Mouse (Mus musculus): Measurements from ENCODE around the gene Dhx15. TPM values are rescaled to one million over a fixed set of nuclear protein-coding genes. Genes with fewer than 3 reads are reported as not detected.
"Not testable (repeated sequence)": the region's sequence is repeated elsewhere in the genome, so short reads cannot be mapped to it uniquely, and the experiment has no call there.

Gene Dhx15
- 10 to 100 TPM; 93.2 to 97.3 TPM for total RNA-seq (2021)

GRCm38 (mm10) chr5:52190371-52191179, at the start of gene Dhx15:
TSS of gene Dhx15 (minus strand) at chr5:52190514.
- peak; percentile 93 for DNase-seq

GRCm38 (mm10) chr5:52238877-52239276, 48.6 kb upstream of the Dhx15 start:
- no peak for DNase-seq

GRCm38 (mm10) chr5:52237956-52238735, 47.8 kb upstream of the Dhx15 start:
- DNase-seq = no peak

DNA sequence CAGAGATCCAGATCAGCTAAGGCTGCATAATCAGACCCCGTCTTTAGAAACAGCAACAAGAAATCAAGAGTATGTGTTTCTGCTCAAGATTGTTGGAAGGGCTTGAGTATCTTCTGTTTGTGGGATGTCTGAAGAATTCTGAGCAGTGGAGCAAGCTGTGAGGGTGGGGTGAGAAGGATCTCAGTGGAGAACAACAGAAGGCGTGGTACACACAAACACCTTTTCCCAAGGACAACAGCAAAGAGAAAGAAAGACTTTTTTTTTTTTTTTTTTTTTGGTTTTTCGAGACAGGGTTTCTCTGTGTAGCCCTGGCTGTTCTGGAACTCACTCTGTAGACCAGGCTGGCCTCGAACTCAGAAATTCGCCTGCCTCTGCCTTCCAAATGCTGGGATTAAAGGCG, 46.3 kb upstream of the Dhx15 start:
- DNase-seq = not testable (repeated sequence)

DNA sequence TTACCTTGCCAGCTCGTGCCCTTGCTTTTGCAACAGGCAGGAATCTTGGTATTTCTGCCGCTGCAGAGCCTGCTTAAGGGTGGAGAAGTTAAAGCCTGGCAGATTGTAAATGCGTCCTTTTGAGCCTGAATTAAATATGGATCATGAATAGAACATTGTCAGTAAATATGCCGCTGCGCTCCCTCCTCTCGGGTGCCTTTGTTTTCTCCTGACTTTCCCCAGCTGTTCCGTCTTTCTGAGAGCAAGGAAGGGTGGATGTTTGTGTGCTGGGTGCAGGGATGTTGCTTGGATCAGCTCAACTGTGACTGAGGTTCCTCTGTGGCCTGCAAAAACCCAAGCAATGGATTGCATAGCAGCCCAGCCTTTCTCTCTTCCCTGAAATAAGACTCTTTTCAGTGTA, 44.3 kb upstream of the Dhx15 start:
- DNase-seq = no peak

DNA sequence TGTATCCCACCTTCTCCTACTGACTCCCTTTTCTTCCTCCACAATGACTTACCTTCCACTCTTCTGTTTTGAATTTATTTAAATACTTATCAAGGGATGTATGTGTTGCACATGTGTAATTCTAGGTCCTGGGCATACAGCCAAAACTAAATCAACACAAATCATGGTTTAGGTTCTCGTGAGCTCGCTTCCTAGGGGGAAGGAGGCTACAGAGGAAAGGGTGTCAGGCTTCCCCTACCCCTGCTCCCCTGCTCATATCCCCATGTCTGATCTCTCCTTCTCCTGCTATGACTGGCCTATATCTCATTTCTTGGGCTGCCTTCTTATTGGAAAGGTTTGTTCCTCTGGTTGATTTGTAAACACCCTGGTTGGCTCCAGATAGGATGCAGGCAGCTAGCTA, 43.6 kb upstream of the Dhx15 start:
- DNase-seq = no peak

- no peak for DNase-seq
Observed at GRCm38 (mm10) chr5:52232611-52233010, 42.3 kb upstream of the Dhx15 start.

DNA sequence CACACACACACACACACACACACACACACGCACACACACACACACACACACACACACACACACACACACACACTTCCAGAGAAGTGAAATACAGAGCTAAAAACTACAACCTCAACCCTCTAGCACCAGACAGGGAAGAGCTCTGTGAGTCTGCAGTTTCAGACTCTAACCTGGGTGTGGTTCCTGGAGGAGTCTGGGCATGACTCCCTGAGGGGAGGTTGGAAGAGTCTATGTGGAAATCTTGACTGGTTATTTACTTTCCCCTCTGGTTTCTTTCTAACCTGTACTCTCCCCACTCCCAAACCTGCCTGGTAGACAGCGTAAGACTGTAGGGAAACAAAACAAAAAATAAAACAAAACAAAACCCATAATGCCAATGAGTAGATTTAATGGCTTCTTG, 41.9 kb upstream of the Dhx15 start:
- no peak for DNase-seq

GRCm38 (mm10) chr5:52230466-52230865, 40.2 kb upstream of the Dhx15 start:
- no peak for DNase-seq

DNA sequence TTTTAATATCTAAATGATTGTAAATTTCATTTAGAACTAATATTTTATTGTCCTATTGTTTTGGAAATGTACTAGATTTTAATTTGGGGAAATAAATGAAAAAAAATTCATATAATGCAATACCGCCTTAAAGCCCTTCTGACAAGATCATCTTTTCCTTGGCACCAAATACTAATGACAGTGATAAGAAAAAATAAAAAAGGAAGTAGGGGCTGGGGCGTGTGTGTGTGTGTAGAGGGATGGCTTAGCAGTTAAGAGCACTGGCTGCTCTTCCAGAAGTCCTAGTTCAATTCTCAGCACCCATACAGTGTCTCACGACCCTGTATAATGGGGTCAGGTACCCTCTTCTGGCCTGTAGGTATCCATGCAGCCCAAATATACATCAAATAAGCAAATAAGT, 36.4 kb upstream of the Dhx15 start:
- DNase-seq = no peak

DNA sequence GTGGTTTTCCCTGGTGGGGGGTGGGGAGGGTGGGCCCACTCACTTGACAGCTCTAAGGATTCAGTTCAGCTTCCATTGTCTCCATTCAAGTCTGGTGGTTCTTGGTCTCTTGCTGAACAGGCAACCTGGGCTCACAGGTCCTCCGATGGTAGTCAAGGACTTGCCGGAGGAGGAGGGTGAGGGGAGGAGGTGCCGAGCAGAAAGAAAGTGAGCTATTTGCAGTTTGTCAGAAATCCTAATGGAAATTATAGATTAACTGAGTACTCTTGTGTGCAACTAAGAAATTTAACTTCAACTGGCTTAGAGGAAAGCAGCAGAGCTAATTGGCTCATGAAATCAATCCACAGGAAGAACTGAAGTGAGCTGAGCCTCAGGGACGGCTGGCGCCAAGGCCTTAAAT, 31.3 kb upstream of the Dhx15 start:
- DNase-seq = no peak

- peak; percentile 23 for DNase-seq
Observed at GRCm38 (mm10) chr5:52220013-52220804, 29.9 kb upstream of the Dhx15 start.

DNA sequence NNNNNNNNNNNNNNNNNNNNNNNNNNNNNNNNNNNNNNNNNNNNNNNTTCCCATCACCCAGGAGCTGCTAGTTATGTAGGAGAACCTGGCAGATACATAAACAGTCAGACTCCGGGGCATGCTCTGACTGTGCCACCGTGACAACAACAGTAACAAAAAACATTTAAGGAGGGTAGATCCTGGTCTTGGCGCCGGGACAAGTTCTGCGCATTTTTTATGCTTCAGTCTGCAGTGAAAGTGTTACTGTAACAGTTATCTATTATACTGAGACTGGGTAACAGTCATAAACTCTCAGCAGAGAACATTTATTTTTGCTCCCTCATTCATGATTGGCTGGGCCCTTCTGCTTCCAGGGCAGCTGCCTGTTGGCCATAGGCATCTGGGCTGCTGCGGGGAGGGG, 27.9 kb upstream of the Dhx15 start:
- no peak for DNase-seq

DNA sequence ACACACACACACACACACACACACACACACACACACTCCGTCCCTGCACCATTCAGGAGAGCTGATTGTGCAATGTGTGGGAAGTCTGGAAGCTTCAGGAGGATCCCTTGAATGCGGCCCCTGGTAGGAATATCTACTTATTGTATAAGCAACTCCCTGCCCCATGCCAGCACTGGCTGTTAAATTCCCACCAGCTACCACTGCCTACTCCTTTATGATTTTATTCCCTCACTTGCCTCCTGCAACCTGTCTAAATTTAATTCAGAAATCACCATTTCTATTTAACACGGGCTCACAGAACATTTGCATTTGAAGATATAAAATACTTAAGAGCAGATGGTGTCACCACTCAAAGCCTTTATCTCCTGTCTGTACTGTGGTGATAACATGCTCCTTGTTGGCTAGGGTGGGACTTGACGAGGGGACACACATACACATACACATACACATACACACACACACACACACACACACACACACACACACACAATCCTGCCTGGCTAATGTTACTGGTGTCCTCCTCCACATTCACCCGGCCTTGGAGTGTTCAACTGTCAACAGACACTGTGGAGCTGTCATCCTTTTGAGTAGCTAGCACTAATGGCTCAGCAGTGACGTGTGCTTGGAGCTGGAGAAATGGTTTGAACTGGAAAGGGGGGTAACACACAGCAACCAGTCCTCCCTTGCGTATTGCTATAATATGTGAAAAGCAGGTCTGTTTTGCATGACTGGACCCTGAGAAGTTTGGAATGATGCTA, 23.0 kb upstream of the Dhx15 start:
- no peak for DNase-seq

DNA sequence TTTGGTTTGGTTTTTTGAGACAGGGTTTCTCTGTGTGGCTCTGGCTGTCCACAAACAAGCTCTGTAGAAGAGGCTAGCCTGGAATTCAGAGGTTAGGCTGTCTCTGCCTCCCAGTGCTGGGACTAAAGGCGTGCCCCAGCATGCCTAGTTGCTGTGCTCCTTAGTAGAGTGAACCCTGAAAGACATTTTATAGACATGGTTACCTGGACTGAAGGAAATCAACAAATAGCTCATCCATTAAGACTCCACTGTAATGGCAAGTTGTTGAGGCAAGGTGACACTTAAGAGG, 810 bp upstream of the Dhx15 start:
- no peak for DNase-seq

DNA sequence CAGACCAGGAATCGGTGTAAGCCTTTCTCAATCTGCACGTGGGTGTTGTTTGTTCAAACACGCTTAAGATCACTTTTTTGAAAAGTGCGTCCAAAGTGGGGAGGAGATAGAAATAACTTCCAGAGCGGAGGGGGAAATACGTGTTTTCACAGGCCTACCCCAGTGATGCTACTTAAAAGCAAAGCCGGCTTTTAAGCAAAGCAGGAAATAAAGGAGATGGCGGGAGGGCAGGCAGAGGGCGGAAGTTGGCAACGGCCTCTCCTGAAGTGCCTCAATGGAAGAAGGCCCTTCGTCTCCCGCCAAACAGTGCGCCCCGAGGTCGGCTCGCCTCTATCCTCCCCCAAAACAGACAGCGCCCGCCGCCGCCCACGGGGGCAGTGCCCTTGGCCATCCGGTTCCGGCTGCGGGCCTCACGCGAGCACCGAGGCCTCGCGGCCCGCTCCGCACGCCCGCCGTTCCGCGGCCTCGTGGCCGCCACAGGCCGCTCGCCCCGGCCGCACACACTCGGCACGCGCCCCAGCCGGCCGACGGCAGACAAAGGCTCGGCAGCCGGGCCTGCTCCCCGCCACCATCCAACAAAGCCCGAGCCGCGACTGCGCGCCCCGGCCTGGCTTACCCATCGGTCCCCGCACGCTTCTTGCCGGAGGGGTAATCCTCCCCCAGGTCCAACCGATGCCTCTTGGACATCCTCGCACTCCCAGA, 499 bp downstream of the Dhx15 start:
- DNase-seq = peak; percentile 66

DNA sequence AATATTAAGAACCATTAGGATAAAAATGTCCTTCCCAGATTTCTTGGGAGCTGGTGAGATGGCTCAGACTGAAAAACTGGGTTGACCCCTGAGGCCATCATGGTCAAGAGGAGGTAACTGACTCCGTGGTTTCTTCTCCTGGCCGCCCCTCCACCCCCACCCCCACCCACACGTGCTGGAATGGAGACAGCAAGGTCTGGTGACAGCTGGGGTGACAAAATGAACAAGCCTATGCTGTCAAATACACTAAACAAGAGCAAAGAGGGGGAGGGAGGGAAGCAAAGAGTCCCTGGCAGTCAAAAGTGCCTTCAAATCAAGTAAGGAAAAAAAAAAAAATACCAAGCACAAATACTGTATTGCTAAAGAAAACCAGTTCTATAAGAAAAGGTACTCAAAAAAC, 2.1 kb downstream of the Dhx15 start:
- DNase-seq = no peak

- no peak for DNase-seq
Observed at GRCm38 (mm10) chr5:52177326-52177725, 13.0 kb downstream of the Dhx15 start.

DNA sequence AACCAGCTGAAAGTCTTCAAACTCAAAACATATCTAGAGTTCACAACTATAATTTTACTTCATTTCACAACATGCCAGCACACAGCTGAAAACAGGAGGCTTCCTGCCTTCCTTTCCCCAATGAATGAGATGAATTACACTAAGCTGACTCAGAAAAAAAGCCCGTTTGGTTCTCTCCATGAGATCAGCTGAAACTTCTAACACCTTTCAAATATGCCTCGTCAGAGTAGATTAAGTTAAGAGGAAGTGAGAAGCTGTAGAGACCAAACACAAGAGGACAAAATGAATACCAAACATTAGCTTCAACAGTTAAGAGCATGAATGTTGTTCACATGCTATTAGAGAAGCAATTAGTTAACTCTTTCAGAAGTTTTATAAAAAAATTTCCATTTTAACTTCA, 21.8 kb downstream of the Dhx15 start:
- DNase-seq = no peak

DNA sequence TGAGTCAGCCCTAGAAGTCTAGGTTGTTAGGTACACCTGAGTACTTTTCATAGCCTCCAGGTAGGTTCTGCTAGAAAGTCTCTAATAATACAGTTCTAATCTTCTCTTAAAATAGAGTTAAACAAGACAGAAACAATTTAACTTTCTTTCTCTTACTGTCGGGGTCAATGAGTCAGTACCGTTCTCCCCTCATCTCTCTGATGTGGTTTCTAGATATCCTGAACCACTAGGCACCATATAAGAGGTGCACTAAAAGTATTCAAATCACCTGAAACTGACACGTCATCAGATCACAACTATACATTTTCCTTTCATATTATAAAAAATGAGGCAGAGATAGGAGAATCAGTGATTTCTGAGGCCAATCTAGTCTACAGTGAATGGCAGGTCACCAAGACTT, 41.2 kb downstream of the Dhx15 start:
- no peak for DNase-seq

GRCm38 (mm10) chr5:52147141-52147540, 43.2 kb downstream of the Dhx15 start:
- DNase-seq = no peak

DNA sequence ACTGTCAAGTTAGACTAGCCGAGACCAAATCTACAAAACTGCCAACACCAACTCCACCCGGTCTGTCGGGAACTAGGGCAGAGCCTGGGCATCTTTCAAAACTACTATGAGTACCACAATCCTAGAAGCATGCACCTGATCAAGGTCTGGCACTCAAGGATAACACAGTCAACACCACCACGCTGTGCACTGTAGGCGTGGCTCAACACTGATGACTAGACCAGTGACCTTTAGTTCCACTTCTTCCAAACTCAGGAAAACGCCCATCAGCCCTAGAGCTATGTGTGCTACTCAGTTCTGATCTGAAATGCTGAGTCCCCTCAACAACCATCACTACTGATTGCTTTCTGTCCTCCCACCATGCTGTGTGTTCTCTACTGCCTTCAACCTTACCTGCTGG, 44.6 kb downstream of the Dhx15 start:
- no peak for DNase-seq
